Mouse (Mus musculus): ENCODE results near the gene Tmem120a. TPM values are rescaled to one million over a fixed set of nuclear protein-coding genes. Genes with fewer than 3 reads are reported as not detected.

Tmem120a gene
- polyA plus RNA-seq, 1 experiment from 2014 or later, result 127 TPM

GRCm38 (mm10) chr5:135707855-135708254 lies 36.4 kb downstream of the Tmem120a start:
- Histone ChIP-seq H3K36me3 (ENCODE audit: control insufficient read depth, insufficient read depth) (peaks cover 8% of the 10 kb centered on the region; the same call in 1 of the 2 replicates), H3K27ac (ENCODE audit: low read depth, low read length) (no peak overlapping the region), H3K4me3 (ENCODE audit: low read depth, low read length) (no peak overlapping the region), H3K4me1 (replicated peaks; ENCODE audit: control insufficient read depth, insufficient read depth, low read length) (no peaks in the 10 kb centered on the region), H3K27me3 (replicated peaks; ENCODE audit: control insufficient read depth, insufficient read depth, low read length) (no peaks in the 10 kb centered on the region), H3K9ac (ENCODE audit: low read depth, low read length) (no peak overlapping the region), H3K9me3 (ENCODE audit: control insufficient read depth) (no peaks in the 10 kb centered on the region), H3K4me2 (replicated peaks; ENCODE audit: low read depth) (no peak overlapping the region)
- 0 out of 2 replicates have a peak, but pooled peaks have one; percentile 22 for ATAC-seq
- 52% methylated on average over 1 of the region's 1 CpGs for WGBS
- no peak for TF ChIP-seq CTCF (IDR thresholded peaks at IDR 0.05; ENCODE audit: low read depth)

- Histone ChIP-seq H3K9ac (ENCODE audit: low read depth, low read length) (no peak overlapping the region), H3K4me2 (replicated peaks; ENCODE audit: low read depth) (no peak overlapping the region), H3K36me3 (ENCODE audit: control insufficient read depth, insufficient read depth) (peaks cover 8% of the 10 kb centered on the region; the same call in 1 of the 2 replicates), H3K27ac (ENCODE audit: low read depth, low read length) (no peak overlapping the region), H3K4me1 (replicated peaks; ENCODE audit: control insufficient read depth, insufficient read depth, low read length) (no peaks in the 10 kb centered on the region), H3K4me3 (ENCODE audit: low read depth, low read length) (no peak overlapping the region), H3K9me3 (ENCODE audit: control insufficient read depth) (no peaks in the 10 kb centered on the region), H3K27me3 (replicated peaks; ENCODE audit: control insufficient read depth, insufficient read depth, low read length) (no peaks in the 10 kb centered on the region)
- TF ChIP-seq CTCF (IDR thresholded peaks at IDR 0.05; ENCODE audit: low read depth), result no peak
- WGBS, result 96% methylated on average over 13 of the region's 13 CpGs
- ATAC-seq, result no peak
These were observed 37.2 kb downstream of the Tmem120a start for GRCm38 (mm10) chr5:135707039-135707438.

- 91% methylated on average over 4 of the region's 4 CpGs for WGBS
- Histone ChIP-seq H3K36me3 (ENCODE audit: control insufficient read depth, insufficient read depth) (peaks cover 20% of the 10 kb centered on the region), H3K27me3 (replicated peaks; ENCODE audit: control insufficient read depth, insufficient read depth, low read length) (no peaks in the 10 kb centered on the region), H3K27ac (ENCODE audit: low read depth, low read length) (no peak overlapping the region), H3K9me3 (ENCODE audit: control insufficient read depth) (no peaks in the 10 kb centered on the region), H3K4me3 (ENCODE audit: low read depth, low read length) (no peak overlapping the region), H3K9ac (ENCODE audit: low read depth, low read length) (no peak overlapping the region), H3K4me1 (replicated peaks; ENCODE audit: control insufficient read depth, insufficient read depth, low read length) (no peaks in the 10 kb centered on the region), H3K4me2 (replicated peaks; ENCODE audit: low read depth) (no peak overlapping the region)
- no peak for TF ChIP-seq CTCF (IDR thresholded peaks at IDR 0.05; ENCODE audit: low read depth)
- no peak for ATAC-seq
These were observed 38.9 kb downstream of the Tmem120a start for GRCm38 (mm10) chr5:135705383-135705782.

- no peak overlapping the region for H3K9ac ChIP-seq (ENCODE audit: low read depth, low read length)
- peaks cover 23% of the 10 kb centered on the region for H3K36me3 ChIP-seq (ENCODE audit: control insufficient read depth, insufficient read depth)
- no peak overlapping the region for H3K27ac ChIP-seq (ENCODE audit: low read depth, low read length)
- H3K4me1 ChIP-seq (replicated peaks; ENCODE audit: control insufficient read depth, insufficient read depth, low read length), result no peaks in the 10 kb centered on the region
- WGBS, result 93% methylated on average over 7 of the region's 7 CpGs
- H3K4me3 ChIP-seq (ENCODE audit: low read depth, low read length), result no peak overlapping the region
- no peak overlapping the region for H3K4me2 ChIP-seq (replicated peaks; ENCODE audit: low read depth)
- H3K27me3 ChIP-seq (replicated peaks; ENCODE audit: control insufficient read depth, insufficient read depth, low read length), result no peaks in the 10 kb centered on the region
- no peak for ATAC-seq
- no peaks in the 10 kb centered on the region for H3K9me3 ChIP-seq (ENCODE audit: control insufficient read depth)
- TF ChIP-seq CTCF (IDR thresholded peaks at IDR 0.05; ENCODE audit: low read depth), result no peak
These were observed 40.8 kb downstream of the Tmem120a start for GRCm38 (mm10) chr5:135703431-135703830.

- ATAC-seq, result peak; percentile 39; the same call in 1 of the 2 replicates
- no peak overlapping the region for H3K4me3 ChIP-seq (ENCODE audit: low read depth, low read length)
- H3K36me3 ChIP-seq (ENCODE audit: control insufficient read depth, insufficient read depth), result peaks cover 23% of the 10 kb centered on the region
- H3K9me3 ChIP-seq (ENCODE audit: control insufficient read depth), result no peaks in the 10 kb centered on the region
- no peaks in the 10 kb centered on the region for H3K4me1 ChIP-seq (replicated peaks; ENCODE audit: control insufficient read depth, insufficient read depth, low read length)
- TF ChIP-seq CTCF (IDR thresholded peaks at IDR 0.05; ENCODE audit: low read depth), result peak; percentile 60
- H3K9ac ChIP-seq (ENCODE audit: low read depth, low read length), result no peak overlapping the region
- no peak overlapping the region for H3K4me2 ChIP-seq (replicated peaks; ENCODE audit: low read depth)
- no peaks in the 10 kb centered on the region for H3K27me3 ChIP-seq (replicated peaks; ENCODE audit: control insufficient read depth, insufficient read depth, low read length)
- 51% methylated on average over 15 of the region's 15 CpGs for WGBS
- H3K27ac ChIP-seq (ENCODE audit: low read depth, low read length), result no peak overlapping the region; the same call in 1 of the 2 replicates
These were observed 41.5 kb downstream of the Tmem120a start for GRCm38 (mm10) chr5:135702682-135703192.

GRCm38 (mm10) chr5:135702190-135702589 lies 42.1 kb downstream of the Tmem120a start:
- WGBS, result 88% methylated on average over 6 of the region's 6 CpGs
- H3K27ac ChIP-seq (ENCODE audit: low read depth, low read length), result no peak overlapping the region; the same call in 1 of the 2 replicates
- H3K27me3 ChIP-seq (replicated peaks; ENCODE audit: control insufficient read depth, insufficient read depth, low read length), result no peaks in the 10 kb centered on the region
- no peaks in the 10 kb centered on the region for H3K9me3 ChIP-seq (ENCODE audit: control insufficient read depth)
- no peaks in the 10 kb centered on the region for H3K4me1 ChIP-seq (replicated peaks; ENCODE audit: control insufficient read depth, insufficient read depth, low read length)
- H3K4me3 ChIP-seq (ENCODE audit: low read depth, low read length), result no peak overlapping the region
- H3K9ac ChIP-seq (ENCODE audit: low read depth, low read length), result no peak overlapping the region
- H3K4me2 ChIP-seq (replicated peaks; ENCODE audit: low read depth), result no peak overlapping the region
- no peak for ATAC-seq
- peaks cover 22% of the 10 kb centered on the region for H3K36me3 ChIP-seq (ENCODE audit: control insufficient read depth, insufficient read depth)
- no peak for TF ChIP-seq CTCF (IDR thresholded peaks at IDR 0.05; ENCODE audit: low read depth)

Measured in intestine, postnatal 0 days (tissue).